Mouse (Mus musculus) megakaryocyte, embryonic 14.5 days (primary cell): ENCODE results near the gene Unc5b. TPM values are rescaled to one million over a fixed set of nuclear protein-coding genes. Genes with fewer than 3 reads are reported as not detected.

Source experiments
- H3K27me3 ChIP-seq: replicated peaks from 2 replicates; pipeline ENCODE3; 2012; ENCODE audit warnings: inconsistent platforms
- H3K36me3 ChIP-seq: replicated peaks from 2 replicates; pipeline ENCODE3; 2012; ENCODE audit warnings: low read length, inconsistent platforms, mixed read lengths
- H3K4me1 ChIP-seq: 2 replicates; pipeline ENCODE4 v1.6.1; 2012; ENCODE audit warnings: inconsistent platforms
- H3K4me3 ChIP-seq: replicated peaks from 2 replicates; pipeline ENCODE3; 2012; ENCODE audit warnings: moderate library complexity, mild to moderate bottlenecking, inconsistent platforms
- H3K9me3 ChIP-seq: 2 replicates; pipeline ENCODE4 v1.6.1; 2012; ENCODE audit warnings: inconsistent platforms
- FLI1 ChIP-seq: IDR thresholded peaks from 2 replicates; pipeline ENCODE4 v1.6.1; 2012; ENCODE audit warnings: low read length, inconsistent platforms, mixed read lengths
- GATA1 ChIP-seq: IDR thresholded peaks from 3 replicates; pipeline ENCODE4 v1.6.1; 2012; ENCODE audit warnings: mixed read lengths, low read length, inconsistent platforms, borderline replicate concordance
- polyA plus RNA-seq: library from polyadenylated mRNA; stranded (reverse); fragments of >175 nt; gene quantifications from 2 replicates; pipeline ENCODE4 v1.2.3, GENCODE M21; 2012; ENCODE audit warnings: low replicate concordance; ENCODE audit not compliant: insufficient read depth

Gene Unc5b
- polyA plus RNA-seq, 1 experiment = 0.02 TPM

GRCm38 (mm10) chr10:60813606-60814005 is 17.8 kb downstream of the Unc5b start:
- Histone ChIP-seq H3K36me3 (no peaks in the 10 kb centered on the region), H3K4me3 (no peak overlapping the region), H3K9me3 (no peaks in the 10 kb centered on the region), H3K27me3 (peaks cover 91% of the 10 kb centered on the region), H3K4me1 (peaks cover 45% of the 10 kb centered on the region)
- TF ChIP-seq GATA1 = no peak

GRCm38 (mm10) chr10:60811792-60812525 is 19.4 kb downstream of the Unc5b start:
- Histone ChIP-seq H3K4me3 (no peak overlapping the region), H3K27me3 (peaks cover 91% of the 10 kb centered on the region), H3K4me1 (peaks cover 57% of the 10 kb centered on the region), H3K36me3 (no peaks in the 10 kb centered on the region), H3K9me3 (no peaks in the 10 kb centered on the region)
- TF ChIP-seq FLI1 (no peak), GATA1 (no peak)

GRCm38 (mm10) chr10:60808447-60808846 is 22.9 kb downstream of the Unc5b start:
- H3K27me3 ChIP-seq = peaks cover 97% of the 10 kb centered on the region
- H3K9me3 ChIP-seq = no peaks in the 10 kb centered on the region
- H3K36me3 ChIP-seq = no peaks in the 10 kb centered on the region
- peaks cover 25% of the 10 kb centered on the region for H3K4me1 ChIP-seq
- TF ChIP-seq FLI1 (no peak), GATA1 (no peak)
- peak overlapping the region; percentile 20 for H3K4me3 ChIP-seq

GRCm38 (mm10) chr10:60807531-60808185 is 23.7 kb downstream of the Unc5b start:
- H3K9me3 ChIP-seq = no peaks in the 10 kb centered on the region
- no peaks in the 10 kb centered on the region for H3K36me3 ChIP-seq
- peak overlapping the region; percentile 88 for H3K4me3 ChIP-seq
- no peak for TF ChIP-seq GATA1
- no peak for TF ChIP-seq FLI1
- peaks cover 97% of the 10 kb centered on the region for H3K27me3 ChIP-seq
- peaks cover 25% of the 10 kb centered on the region for H3K4me1 ChIP-seq

- Histone ChIP-seq H3K9me3 (no peaks in the 10 kb centered on the region), H3K27me3 (peaks cover 97% of the 10 kb centered on the region), H3K4me3 (no peak overlapping the region), H3K4me1 (peaks cover 25% of the 10 kb centered on the region), H3K36me3 (no peaks in the 10 kb centered on the region)
- TF ChIP-seq GATA1 = no peak
- no peak for TF ChIP-seq FLI1
Observed at GRCm38 (mm10) chr10:60806207-60806538, 25.2 kb downstream of the Unc5b start.

GRCm38 (mm10) chr10:60805436-60806206 is 25.8 kb downstream of the Unc5b start:
- Histone ChIP-seq H3K4me3 (no peak overlapping the region), H3K36me3 (no peaks in the 10 kb centered on the region), H3K4me1 (peaks cover 25% of the 10 kb centered on the region), H3K9me3 (no peaks in the 10 kb centered on the region), H3K27me3 (peaks cover 97% of the 10 kb centered on the region)
- TF ChIP-seq GATA1 = no peak
- no peak for TF ChIP-seq FLI1

- TF ChIP-seq FLI1 (no peak), GATA1 (no peak)
- Histone ChIP-seq H3K4me3 (no peak overlapping the region), H3K27me3 (peaks cover 98% of the 10 kb centered on the region), H3K4me1 (peaks cover 25% of the 10 kb centered on the region), H3K9me3 (no peaks in the 10 kb centered on the region), H3K36me3 (no peaks in the 10 kb centered on the region)
Observed at GRCm38 (mm10) chr10:60804865-60805264, 26.5 kb downstream of the Unc5b start.

GRCm38 (mm10) chr10:60803971-60804370 is 27.4 kb downstream of the Unc5b start:
- Histone ChIP-seq H3K4me3 (no peak overlapping the region), H3K36me3 (no peaks in the 10 kb centered on the region), H3K9me3 (no peaks in the 10 kb centered on the region), H3K27me3 (peaks cover 98% of the 10 kb centered on the region), H3K4me1 (peaks cover 20% of the 10 kb centered on the region)
- TF ChIP-seq FLI1 (no peak), GATA1 (no peak)

GRCm38 (mm10) chr10:60801898-60802412 is 29.4 kb downstream of the Unc5b start:
- Histone ChIP-seq H3K4me3 (no peak overlapping the region), H3K9me3 (no peaks in the 10 kb centered on the region), H3K4me1 (no peaks in the 10 kb centered on the region; the same call in 1 of the 2 replicates), H3K36me3 (no peaks in the 10 kb centered on the region), H3K27me3 (peaks cover 94% of the 10 kb centered on the region)
- no peak for TF ChIP-seq FLI1
